Mouse (Mus musculus): ENCODE results near the gene Acad12.
"Not testable (repeated sequence)": the region's sequence is repeated elsewhere in the genome, so short reads cannot be mapped to it uniquely, and the experiment has no call there.

The Acad12 gene

GRCm38 (mm10) chr5:121618592-121619513 is at the start of gene Acad12:
Gene Acad12, minus strand, starts transcription at chr5:121618938.
- peak; percentile 74 for DNase-seq (ENCODE audit: low read depth)

DNA sequence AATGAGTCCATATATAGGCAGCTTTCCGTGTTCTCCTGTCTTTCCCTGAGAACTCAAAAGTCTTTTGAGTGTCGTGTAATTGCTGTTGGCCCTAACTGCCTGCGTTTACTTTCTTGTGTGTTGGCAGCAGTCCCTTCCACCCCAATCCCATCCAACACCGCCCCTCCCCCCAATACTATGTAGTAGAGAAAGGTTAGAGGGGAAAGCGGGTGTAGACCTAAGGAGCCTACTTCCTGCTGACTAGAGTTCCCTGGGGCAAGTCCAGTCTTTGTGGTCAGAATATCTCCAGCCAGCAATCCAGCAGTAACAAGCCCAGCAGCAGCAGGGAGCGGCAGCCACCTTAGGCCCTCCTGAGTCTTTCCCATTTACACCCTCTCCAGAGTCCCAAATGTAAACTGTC is 49.7 kb upstream of the Acad12 start:
- DNase-seq (ENCODE audit: low read depth), result peak; percentile 40

DNA sequence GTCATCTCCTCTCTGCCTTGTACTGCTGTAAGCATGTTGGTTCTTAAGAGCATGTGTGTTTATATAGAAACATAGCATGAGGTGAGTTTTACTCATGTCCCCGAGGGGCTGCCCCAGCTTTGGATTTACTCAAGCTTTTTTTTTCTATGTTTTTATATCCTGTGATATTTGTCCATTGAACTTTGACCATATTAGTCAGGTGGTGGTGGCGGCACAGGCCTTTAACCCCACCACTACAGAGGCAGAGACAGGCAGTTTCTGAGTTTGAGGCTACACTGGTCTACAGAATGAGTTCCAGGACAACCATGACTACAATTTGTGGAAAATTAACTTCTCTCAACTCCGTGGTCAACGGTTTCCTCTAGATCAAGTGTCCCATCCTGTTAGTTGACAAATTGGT is 48.3 kb upstream of the Acad12 start:
- no peak for DNase-seq (ENCODE audit: low read depth)

GRCm38 (mm10) chr5:121664971-121665370 is 46.2 kb upstream of the Acad12 start:
- DNase-seq (ENCODE audit: low read depth), result no peak

GRCm38 (mm10) chr5:121664078-121664477 is 45.3 kb upstream of the Acad12 start:
- no peak for DNase-seq (ENCODE audit: low read depth)

DNA sequence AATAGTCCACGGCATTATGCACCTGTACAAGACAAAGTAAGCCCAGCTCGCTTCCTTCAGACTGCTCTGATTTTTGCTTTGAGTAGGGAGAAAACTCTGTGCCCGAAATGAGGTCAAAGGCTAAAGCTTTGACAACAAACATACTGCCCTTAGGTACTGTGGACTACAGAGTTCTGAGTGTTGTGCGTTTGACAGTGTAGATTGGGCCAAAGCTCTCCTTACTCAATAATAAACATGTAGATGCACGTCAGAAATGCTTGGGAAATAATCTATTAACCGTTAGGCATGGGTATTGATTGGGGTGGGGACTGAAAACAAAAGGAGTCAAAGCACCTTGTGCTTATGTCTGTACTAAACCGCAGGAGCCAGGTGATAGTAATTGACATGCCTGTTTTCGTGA is 44.7 kb upstream of the Acad12 start:
- DNase-seq (ENCODE audit: low read depth), result no peak

GRCm38 (mm10) chr5:121661494-121661893 is 42.8 kb upstream of the Acad12 start:
- DNase-seq (ENCODE audit: low read depth), result no peak

DNA sequence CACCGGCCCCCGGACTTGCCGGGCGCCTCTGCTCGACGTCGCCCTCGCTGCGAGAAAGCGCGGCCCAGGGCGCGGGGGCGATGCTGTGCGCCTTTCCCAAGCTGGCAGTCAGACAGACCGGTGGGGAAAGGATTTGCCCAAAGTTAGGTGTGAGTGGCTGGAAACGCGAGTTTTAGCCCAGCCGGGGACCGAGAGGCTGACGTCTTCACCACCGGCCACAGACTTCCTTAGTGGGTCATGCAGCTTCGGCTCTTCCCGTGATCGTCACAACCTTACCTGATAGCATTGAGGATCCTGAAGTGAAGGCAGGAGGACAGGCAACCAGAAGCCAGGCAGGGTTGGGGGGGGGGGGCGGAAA is 42.1 kb upstream of the Acad12 start:
- no peak for DNase-seq (ENCODE audit: low read depth)

DNA sequence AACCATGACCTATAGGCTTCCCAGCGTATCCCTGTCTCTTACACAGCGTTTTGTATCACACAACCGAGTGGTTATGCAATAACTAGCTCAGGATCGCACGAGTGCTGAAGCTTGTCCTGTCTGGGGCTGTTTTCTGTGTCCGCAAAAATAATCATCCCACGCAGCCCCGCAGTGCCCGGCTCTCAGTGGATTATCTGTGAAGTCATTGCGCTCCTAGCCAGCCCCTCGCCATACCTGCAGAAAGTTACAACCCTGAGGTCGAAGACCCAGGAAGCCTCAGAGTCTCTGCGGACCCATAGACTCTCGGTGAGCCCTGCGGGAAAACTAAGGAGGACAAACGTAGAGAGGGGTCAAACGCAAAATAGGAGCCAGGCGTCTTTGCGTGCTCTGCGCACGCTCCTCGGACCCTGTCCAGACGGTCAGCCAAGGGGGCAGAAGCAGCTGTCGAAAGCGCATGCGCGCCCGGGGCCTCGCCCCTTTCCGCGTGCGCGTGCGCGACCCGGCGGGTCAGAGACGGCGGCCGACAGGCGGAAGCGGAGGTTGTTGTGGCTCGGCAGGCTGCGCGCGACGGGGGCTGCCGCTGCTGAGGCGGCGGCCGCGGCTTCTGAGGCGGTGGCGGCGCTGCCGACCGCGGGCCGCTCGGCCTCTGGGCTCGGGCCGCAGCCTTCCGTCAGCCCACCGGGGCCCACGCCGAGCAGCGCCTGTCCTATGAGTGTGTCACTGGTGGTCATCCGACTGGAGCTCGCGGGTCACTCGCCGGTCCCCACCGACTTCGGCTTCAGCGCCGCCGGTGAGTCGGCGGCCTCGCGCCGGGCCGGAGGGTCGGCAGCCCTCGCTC is 41.5 kb upstream of the Acad12 start, which contains the start of the genes Acad10 and Brap:
TSS of gene Acad10 (minus strand) at position 456 of the 838 bp plus-strand sequence.
TSS of gene Brap (plus strand) at position 505 of the 838 bp plus-strand sequence.
- DNase-seq (ENCODE audit: low read depth), result peak; percentile 85

- DNase-seq (ENCODE audit: low read depth), result not testable (repeated sequence)
These were observed 38.9 kb upstream of the Acad12 start for GRCm38 (mm10) chr5:121657656-121658055.

- DNase-seq (ENCODE audit: low read depth), result not testable (repeated sequence)
These were observed 38.1 kb upstream of the Acad12 start for GRCm38 (mm10) chr5:121656866-121657265.

DNA sequence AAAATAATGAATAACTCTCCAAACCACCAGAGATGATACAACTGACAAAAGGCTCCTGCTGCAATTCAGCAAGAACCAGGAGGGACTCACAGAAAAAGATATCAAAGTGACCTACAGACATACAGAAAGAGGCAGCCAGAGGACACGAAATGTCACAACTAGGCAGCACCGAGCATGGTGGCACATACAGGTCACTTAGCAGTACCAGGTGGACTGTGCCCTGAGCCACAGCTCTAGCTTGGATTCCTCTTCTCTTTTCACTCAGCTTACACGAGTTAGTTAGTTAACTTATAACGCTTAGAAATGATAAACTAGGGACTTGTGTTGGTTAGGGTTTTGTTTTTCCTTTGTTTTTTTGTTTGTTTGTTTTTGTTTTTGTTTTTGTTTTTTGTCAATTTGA is 35.8 kb upstream of the Acad12 start:
- DNase-seq (ENCODE audit: low read depth), result no peak

- DNase-seq (ENCODE audit: low read depth), result no peak
These were observed 30.4 kb upstream of the Acad12 start for GRCm38 (mm10) chr5:121649134-121649533.

DNA sequence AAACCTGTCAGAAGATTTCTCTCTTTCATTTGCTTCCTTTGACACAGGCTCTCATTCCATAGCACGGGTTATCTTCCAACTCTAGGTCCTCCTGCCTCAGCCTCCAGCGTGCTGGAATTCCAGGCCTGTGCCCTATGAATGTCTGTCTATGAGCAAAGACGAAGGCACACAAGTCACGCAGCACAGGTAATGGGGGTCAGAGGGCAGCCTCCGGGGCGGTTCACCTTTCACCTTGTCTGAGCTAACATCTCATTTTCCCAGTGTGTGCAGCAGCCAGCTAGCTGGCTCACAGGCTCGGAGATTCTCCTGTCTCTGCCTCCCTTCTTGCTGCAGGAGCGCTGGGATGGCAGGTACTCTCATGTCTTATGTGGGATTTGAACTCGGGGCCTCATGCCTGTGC is 20.9 kb upstream of the Acad12 start:
- no peak for DNase-seq (ENCODE audit: low read depth)

GRCm38 (mm10) chr5:121637296-121637695 is 18.6 kb upstream of the Acad12 start:
- DNase-seq (ENCODE audit: low read depth), result no peak

DNA sequence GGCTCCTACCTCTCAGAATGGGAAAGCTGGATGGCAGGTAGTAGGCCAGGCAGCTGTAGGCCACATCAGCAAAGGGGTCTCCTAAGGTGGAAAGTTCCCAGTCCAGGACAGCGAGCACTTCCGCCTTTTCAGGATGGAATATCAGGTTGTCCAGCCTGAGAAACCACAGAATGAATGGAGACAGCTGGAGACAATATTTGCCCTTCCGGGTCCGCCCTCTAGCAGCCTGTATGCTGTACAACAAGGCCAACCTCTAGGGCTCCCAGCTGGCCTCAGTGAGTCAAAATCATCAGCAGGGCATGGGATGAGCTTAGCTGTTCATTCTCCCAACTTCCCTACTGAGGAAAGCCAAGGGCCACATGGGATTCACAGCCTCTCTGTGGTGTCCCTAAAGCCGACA is 15.9 kb upstream of the Acad12 start:
- DNase-seq (ENCODE audit: low read depth), result no peak

GRCm38 (mm10) chr5:121632804-121633203 is 14.1 kb upstream of the Acad12 start:
- DNase-seq (ENCODE audit: low read depth), result no peak

DNA sequence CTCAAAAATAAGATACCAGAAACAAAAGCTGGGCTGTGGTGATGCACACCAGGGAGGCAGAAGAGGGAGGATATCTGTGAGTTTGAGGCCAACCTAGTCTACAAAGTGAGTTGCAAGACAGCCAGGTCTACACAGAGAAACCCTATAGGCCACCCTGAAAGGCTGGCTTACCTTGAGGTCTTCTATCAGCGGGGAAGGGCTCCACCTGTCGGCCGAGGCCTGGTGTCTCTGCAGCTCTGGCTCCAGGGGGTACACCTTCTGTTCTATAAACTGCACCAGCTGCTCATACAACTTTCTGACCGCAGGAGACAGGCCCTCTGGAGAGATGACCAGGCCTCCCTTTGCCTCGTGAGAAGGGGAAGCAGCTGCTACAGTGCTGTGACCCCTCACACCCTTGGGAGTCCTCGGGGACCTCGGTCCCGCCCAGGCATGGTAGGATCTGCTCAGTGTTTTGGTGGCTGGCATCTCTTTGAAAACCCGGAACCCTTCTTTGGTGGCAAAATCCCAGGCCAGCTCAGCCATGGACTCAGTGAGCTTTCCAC is 12.4 kb upstream of the Acad12 start:
- DNase-seq (ENCODE audit: low read depth), result not testable (repeated sequence)

- no peak for DNase-seq (ENCODE audit: low read depth)
These were observed 9.1 kb upstream of the Acad12 start for GRCm38 (mm10) chr5:121627871-121628270.

- DNase-seq (ENCODE audit: low read depth), result no peak
These were observed 4.5 kb upstream of the Acad12 start for GRCm38 (mm10) chr5:121623241-121623640.

DNA sequence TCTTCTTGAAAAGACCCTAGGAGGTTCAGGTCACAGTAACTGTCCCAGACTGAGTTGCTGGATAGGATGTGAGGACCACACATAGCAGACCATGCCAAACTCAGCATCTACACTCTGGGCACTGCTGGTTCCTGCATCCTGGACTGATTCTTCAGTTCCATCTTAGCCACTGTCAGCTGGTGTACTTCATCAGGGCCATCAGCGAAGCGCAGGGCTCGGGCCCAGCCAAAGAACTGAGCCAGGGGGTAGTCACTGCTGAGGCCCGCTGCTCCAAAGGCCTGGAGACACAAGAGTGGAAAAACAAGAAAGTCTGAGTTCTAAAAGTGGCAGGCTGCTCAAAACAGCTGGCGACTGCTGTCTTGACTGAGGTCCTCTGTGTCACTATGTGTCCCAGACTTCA is 2.4 kb upstream of the Acad12 start:
- no peak for DNase-seq (ENCODE audit: low read depth)

GRCm38 (mm10) chr5:121614921-121615320 is 3.8 kb downstream of the Acad12 start:
- DNase-seq (ENCODE audit: low read depth), result not testable (repeated sequence)

DNA sequence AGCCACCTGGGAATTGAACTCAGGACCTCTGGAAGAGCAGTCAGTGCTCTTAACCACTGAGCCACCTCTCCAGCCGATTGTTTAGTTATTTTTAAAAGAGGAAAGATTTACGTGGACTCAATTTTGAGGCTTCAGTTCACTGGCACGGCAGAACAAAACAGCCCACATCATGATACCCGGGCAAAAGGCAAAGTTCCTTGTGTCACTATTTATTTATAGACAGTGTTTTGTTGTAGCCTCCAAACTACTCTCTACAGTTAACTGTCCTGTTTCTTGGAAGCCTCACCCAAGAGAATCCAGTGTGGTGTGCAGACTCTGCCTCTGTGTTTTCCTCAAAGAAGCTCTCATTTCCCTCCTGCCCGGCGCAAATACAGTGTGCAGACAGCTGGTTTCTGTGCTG is 6.7 kb downstream of the Acad12 start:
- no peak for DNase-seq (ENCODE audit: low read depth)
